Mouse (Mus musculus) urinary bladder, postnatal 25 days (tissue): Measurements from ENCODE around the gene Aqp5.

Source experiments
- DNase-seq: peaks from one replicate; pipeline ENCODE4 v3.0.0; 2022; ENCODE audit warnings: low spot score

The Aqp5 gene

DNA sequence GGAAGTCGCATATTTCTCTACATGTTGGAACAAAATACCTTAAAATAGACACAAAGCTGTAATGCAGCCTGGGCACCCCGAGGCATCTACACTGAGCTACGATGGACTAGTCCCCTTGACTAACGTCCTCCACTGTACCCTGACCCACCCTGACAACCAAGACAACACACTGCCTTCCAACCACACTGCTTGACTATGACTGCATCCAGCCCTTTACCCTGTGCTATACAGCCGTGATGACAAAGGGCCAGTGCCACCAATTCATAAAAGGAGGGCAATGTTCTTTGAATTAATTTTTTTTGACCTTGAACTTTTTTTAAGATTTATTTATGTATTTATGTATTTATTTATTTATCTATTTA lies 47.5 kb downstream of the Aqp5 start:
- DNase-seq: no peak

DNA sequence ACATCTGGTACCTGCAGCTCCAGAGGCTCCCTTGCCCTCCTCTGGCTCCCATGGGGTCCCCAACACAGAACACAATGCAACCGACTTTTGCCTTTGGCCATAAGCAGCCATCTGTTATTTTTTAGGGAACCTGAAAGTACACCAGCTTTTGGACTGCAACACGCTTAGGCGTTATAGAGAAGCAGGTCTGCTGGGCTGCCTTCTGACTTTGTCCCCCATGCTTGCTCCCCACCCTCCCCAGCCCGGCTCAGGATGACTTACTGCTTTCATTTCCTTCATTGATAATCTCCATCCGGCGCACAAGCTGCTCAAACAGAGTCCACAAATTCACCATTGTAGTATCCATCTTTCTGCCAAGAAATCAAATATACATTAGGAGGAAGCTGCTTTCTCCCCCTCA lies 52.0 kb downstream of the Aqp5 start:
- DNase-seq: no peak

GRCm38 (mm10) chr15:99643832-99644231 lies 53.2 kb downstream of the Aqp5 start:
- DNase-seq: no peak
